Mouse (Mus musculus) lung, embryonic 14.5 days (tissue): ENCODE measurements around the gene Reg4. TPM values are rescaled to one million over a fixed set of nuclear protein-coding genes. Genes with fewer than 3 reads are reported as not detected.

Experiments
- ATAC-seq: fragments of 200-750 bp; cut with Nextera tagmentation; 2 replicates; pipeline ENCODE4 v1.8.0; 2017; ENCODE audit warnings: mild to moderate bottlenecking, moderate TSS enrichment, moderate library complexity; ENCODE audit not compliant: insufficient read depth
- DNase-seq: peaks from one replicate; pipeline ENCODE4 v3.0.0-alpha.2; 2015
- H3K27ac ChIP-seq: fragments of 300-500 bp; sonication (generic); 2 replicates; pipeline ENCODE4 v1.5.1; 2014; ENCODE audit warnings: low read depth, mild to moderate bottlenecking, moderate library complexity
- H3K27me3 ChIP-seq: fragments of 300-500 bp; sonication (generic); 2 replicates; pipeline ENCODE4 v1.6.1; 2014; ENCODE audit warnings: low read length, control low read depth; ENCODE audit not compliant: insufficient read depth
- H3K36me3 ChIP-seq: fragments of 300-500 bp; sonication (generic); 2 replicates; pipeline ENCODE4 v1.6.1; 2014; ENCODE audit warnings: control low read depth; ENCODE audit not compliant: insufficient read depth
- H3K4me1 ChIP-seq: fragments of 300-500 bp; sonication (generic); 2 replicates; pipeline ENCODE4 v1.6.1; 2014; ENCODE audit warnings: antibody characterized with exemption, control low read depth; ENCODE audit not compliant: insufficient read depth
- H3K4me2 ChIP-seq: fragments of 300-500 bp; sonication (generic); 2 replicates; pipeline ENCODE4 v1.6.1; 2014; ENCODE audit warnings: mild to moderate bottlenecking
- H3K4me3 ChIP-seq: fragments of 300-500 bp; sonication (generic); 2 replicates; pipeline ENCODE4 v1.5.1; 2014; ENCODE audit warnings: low read depth, low read length
- H3K9ac ChIP-seq: fragments of 300-500 bp; sonication (generic); 2 replicates; pipeline ENCODE4 v1.6.1; 2014
- H3K9me3 ChIP-seq: fragments of 300-500 bp; sonication (generic); 2 replicates; pipeline ENCODE4 v1.6.1; 2016; ENCODE audit warnings: low read depth, low read length, control low read depth
- CTCF ChIP-seq: IDR thresholded peaks from 2 replicates; pipeline ENCODE4 v1.5.1; 2016; ENCODE audit warnings: antibody characterized with exemption, low read depth
- WGBS: fragments of 180-500 bp; shearing (Covaris S2); extraction: QIAGEN DNeasy Blood & Tissue Kit; methylation state at CpG from one replicate; pipeline ENCODE4 v1.1.7; 2014; 5-methylcytosine and 5-hydroxymethylcytosine counted together
- polyA plus RNA-seq: library from polyadenylated mRNA; unstranded; fragments of >200 nt; fragmentation: Nextera tagmentation; extraction: Ambion mirVana; gene quantifications from 2 replicates; pipeline ENCODE4 v1.2.1, GENCODE M21; 2014

The Reg4 gene
- polyA plus RNA-seq, 1 experiment from 2014 or later: not detected

GRCm38 (mm10) chr3:98261415-98261814 lies 39.5 kb downstream of the Reg4 start:
- Histone ChIP-seq H3K4me1 (no peaks in the 10 kb centered on the region), H3K9ac (no peak overlapping the region), H3K27ac (no peak overlapping the region), H3K9me3 (no peaks in the 10 kb centered on the region), H3K36me3 (no peaks in the 10 kb centered on the region), H3K27me3 (no peaks in the 10 kb centered on the region), H3K4me3 (no peak overlapping the region), H3K4me2 (no peak overlapping the region)
- TF ChIP-seq CTCF: no peak
- DNase-seq (no peak), ATAC-seq (no peak)
- WGBS: 77% methylated on average over 4 of the region's 4 CpGs

DNA sequence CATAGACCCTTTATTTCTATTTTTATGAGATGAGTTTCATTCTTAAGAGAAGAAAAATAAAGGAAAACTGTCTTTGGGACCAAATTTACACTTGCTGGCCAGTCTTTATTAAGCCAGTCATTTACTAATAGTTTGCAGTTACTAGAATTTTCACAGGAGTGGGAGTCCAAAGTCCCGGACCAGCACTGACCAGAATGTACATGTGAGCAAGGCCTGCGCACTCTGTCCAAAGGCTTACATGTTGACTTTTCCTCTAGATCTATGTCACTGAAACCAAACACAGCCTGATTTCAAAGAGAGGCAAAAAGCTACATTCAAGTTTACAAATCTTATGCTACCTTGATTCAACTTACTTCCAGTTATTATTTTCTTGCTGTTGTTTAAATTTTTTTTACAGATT lies 40.2 kb downstream of the Reg4 start:
- no peaks in the 10 kb centered on the region for H3K9me3 ChIP-seq
- no peak overlapping the region for H3K9ac ChIP-seq
- H3K36me3 ChIP-seq: no peaks in the 10 kb centered on the region
- H3K27me3 ChIP-seq: no peaks in the 10 kb centered on the region
- 0 out of 2 replicates have a peak, but pooled peaks cover 1% of the 10 kb centered on the region for H3K4me1 ChIP-seq
- 87% methylated on average over 2 of the region's 2 CpGs for WGBS
- DNase-seq: no peak
- no peak for ATAC-seq
- no peak overlapping the region for H3K27ac ChIP-seq
- H3K4me2 ChIP-seq: no peak overlapping the region
- no peak overlapping the region for H3K4me3 ChIP-seq
- no peak for TF ChIP-seq CTCF

DNA sequence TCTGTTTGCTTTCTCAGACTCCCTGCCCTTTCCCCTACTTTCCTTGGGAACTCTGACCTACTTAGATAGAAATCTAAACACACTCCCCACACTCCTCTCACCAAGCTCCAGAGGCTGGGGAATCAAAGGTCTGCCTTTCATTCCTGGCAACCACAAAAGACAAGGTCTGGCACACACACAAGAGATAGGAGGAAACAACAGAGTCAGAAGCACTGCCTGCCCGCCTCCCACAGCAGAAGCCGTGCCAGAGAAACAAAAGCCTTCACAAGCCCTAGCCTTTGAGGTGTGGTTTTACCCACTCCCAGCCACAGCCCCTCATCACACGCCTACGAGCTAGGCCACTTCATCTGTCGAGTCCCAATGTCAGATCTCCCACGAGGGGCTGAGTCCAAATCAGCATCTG lies 45.3 kb downstream of the Reg4 start:
- ATAC-seq (peak; percentile 73; the same call in 1 of the 2 replicates), DNase-seq (peak; percentile 45)
- Histone ChIP-seq H3K4me1 (0 out of 2 replicates have a peak, but pooled peaks cover 5% of the 10 kb centered on the region), H3K4me2 (no peak overlapping the region), H3K4me3 (no peak overlapping the region), H3K27ac (peak overlapping the region; percentile 64), H3K9me3 (no peaks in the 10 kb centered on the region), H3K36me3 (no peaks in the 10 kb centered on the region), H3K9ac (no peak overlapping the region), H3K27me3 (no peaks in the 10 kb centered on the region)
- no peak for TF ChIP-seq CTCF
- 10% methylated on average over 6 of the region's 6 CpGs for WGBS

DNA sequence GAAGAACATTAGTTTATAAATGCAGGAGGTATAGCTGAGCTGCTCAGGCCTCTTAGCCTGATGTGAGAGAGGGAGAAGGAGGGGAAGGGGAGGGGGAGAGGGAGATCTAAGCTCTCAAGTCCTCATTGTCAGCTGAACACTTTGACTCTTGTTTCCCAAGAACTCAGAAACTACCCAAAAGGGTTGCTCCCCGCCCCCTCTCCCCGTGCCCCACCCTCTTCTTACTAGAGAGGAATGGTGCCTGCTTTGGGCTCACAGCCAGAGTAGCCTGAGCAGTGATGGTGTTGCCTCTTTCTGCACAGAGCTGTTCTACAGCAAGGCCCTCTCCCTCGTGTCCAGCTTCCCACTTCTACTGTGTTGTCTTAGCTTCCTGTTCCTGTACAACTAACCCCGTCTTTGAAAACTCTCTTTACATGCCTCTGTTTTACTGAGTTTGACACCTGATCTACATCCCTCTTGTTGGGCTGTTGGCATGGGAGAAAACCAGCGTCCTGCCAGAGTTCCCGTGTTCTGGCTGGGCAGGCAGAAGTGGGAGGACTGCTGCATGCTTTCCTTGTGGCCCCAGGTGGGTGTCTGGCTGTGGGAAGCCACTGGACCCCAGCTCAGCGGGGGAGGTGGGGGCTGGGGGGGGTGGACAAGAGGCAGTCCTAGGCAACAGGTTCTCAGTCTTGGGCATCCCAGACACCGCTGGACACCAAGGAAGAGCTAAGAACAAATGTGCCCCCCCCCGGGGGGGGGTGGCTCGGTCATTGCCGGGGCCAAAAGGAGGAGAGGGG lies 51.9 kb downstream of the Reg4 start:
- H3K4me2 ChIP-seq: no peak overlapping the region
- peaks cover 5% of the 10 kb centered on the region; the same call in 1 of the 2 replicates for H3K4me1 ChIP-seq
- no peak overlapping the region; the same call in 1 of the 2 replicates for H3K27ac ChIP-seq
- DNase-seq (peak; percentile 46), ATAC-seq (peak; percentile 69)
- no peaks in the 10 kb centered on the region for H3K36me3 ChIP-seq
- no peak overlapping the region for H3K4me3 ChIP-seq
- H3K9ac ChIP-seq: no peak overlapping the region
- no peaks in the 10 kb centered on the region for H3K27me3 ChIP-seq
- no peak for TF ChIP-seq CTCF
- H3K9me3 ChIP-seq: no peaks in the 10 kb centered on the region
- WGBS: 46% methylated on average over 11 of the region's 11 CpGs

GRCm38 (mm10) chr3:98279682-98280081 lies 57.7 kb downstream of the Reg4 start:
- Histone ChIP-seq H3K4me1 (peaks cover 8% of the 10 kb centered on the region; the same call in 1 of the 2 replicates), H3K4me3 (no peak overlapping the region), H3K9me3 (no peaks in the 10 kb centered on the region), H3K9ac (no peak overlapping the region), H3K27me3 (no peaks in the 10 kb centered on the region), H3K27ac (no peak overlapping the region), H3K36me3 (no peaks in the 10 kb centered on the region), H3K4me2 (no peak overlapping the region)
- no peak for ATAC-seq
- TF ChIP-seq CTCF: no peak
- 26% methylated on average over 4 of the region's 4 CpGs for WGBS
- DNase-seq: no peak

DNA sequence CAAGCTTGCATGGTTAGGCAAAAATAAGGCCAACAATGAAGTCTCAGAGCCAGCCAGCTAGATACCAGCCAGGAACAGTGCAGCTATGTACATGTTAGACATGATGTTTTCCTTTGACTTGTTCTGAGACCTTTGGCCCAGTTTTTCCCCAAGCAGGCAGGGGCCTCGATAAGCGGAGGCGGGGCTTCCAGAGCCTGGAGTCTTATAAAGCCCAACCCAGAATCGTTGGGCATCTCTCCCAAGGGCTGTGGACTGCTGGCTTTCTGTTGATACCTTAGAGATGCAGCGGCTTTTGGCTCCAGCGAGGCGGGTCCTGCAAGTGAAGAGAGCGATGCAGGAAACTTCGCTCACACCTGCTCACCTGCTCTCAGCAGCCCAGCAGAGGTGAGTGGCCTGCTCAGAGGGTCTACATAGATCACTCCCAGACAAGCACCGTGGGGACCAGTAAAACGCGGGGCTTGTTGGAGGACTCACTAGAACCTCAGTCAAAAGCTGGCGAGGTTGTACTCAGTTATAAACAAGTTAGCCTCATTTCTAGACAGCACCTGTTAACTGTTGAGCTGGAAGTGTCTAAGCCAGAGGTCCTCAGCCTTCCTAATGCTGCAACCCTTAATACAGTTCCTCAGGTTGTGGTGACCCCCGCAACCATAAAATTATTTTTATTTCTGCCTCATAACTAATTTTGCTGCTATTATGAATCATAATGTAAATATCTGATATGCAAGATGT lies 58.4 kb downstream of the Reg4 start, which contains the start of gene Hmgcs2:
Gene Hmgcs2, plus strand, starts transcription at position 232 of the 729 bp plus-strand sequence.
- Histone ChIP-seq H3K27ac (no peak within 1 kb of the TSS), H3K9ac (no peak within 1 kb of the TSS), H3K36me3 (no peaks in the 10 kb centered on the region), H3K4me1 (peaks cover 8% of the 10 kb centered on the region; the same call in 1 of the 2 replicates), H3K9me3 (no peaks in the 10 kb centered on the region), H3K4me3 (no peak within 1 kb of the TSS), H3K4me2 (peak within 1 kb of the TSS; percentile 27), H3K27me3 (no peaks in the 10 kb centered on the region)
- no peak for TF ChIP-seq CTCF
- DNase-seq: peak; percentile 68
- ATAC-seq: peak; percentile 59; the same call in 1 of the 2 replicates
- WGBS: 45% methylated on average over 14 of the region's 14 CpGs
